Mouse (Mus musculus): ENCODE data around the gene Olfr297. TPM values are rescaled to one million over a fixed set of nuclear protein-coding genes. Genes with fewer than 3 reads are reported as not detected.

Olfr297 gene
- polyA plus RNA-seq (2012; ENCODE audit: low replicate concordance): not detected in 2 replicates

GRCm38 (mm10) chr7:86519668-86520067 lies at the start of gene Olfr297:
Gene Olfr297 (plus strand): TSS chr7:86519968.

GRCm38 (mm10) chr7:86492384-86492783 lies 27.4 kb upstream of the Olfr297 start, which contains the start of gene Olfr298:
Gene Olfr298 (minus strand): TSS chr7:86492484.

Other genes with a start within 250 kb of the Olfr297 start
- gene Olfr310, start 242.8 kb upstream of the Olfr297 start, polyA plus RNA-seq (2012; ENCODE audit: low replicate concordance): not detected in 2 replicates
- not detected in 2 replicates for gene Olfr309, start 206.3 kb upstream of the Olfr297 start, polyA plus RNA-seq (2012; ENCODE audit: low replicate concordance)
- not detected in 2 replicates for gene Olfr308, start 194.3 kb upstream of the Olfr297 start, polyA plus RNA-seq (2012; ENCODE audit: low replicate concordance)
- gene Olfr307, start 182.4 kb upstream of the Olfr297 start, polyA plus RNA-seq (2012; ENCODE audit: low replicate concordance): not detected in 2 replicates
- gene Olfr305, start 153.0 kb upstream of the Olfr297 start, polyA plus RNA-seq (2012; ENCODE audit: low replicate concordance): not detected in 2 replicates
- not detected in 2 replicates for gene Olfr304, start 133.3 kb upstream of the Olfr297 start, polyA plus RNA-seq (2012; ENCODE audit: low replicate concordance)
- gene Olfr303, start 122.2 kb upstream of the Olfr297 start, polyA plus RNA-seq (2012; ENCODE audit: low replicate concordance): not detected in 2 replicates
- gene Olfr301, start 116.1 kb upstream of the Olfr297 start, polyA plus RNA-seq (2012; ENCODE audit: low replicate concordance): not detected in 2 replicates
- not detected in 2 replicates for gene Olfr299, start 60.0 kb upstream of the Olfr297 start, polyA plus RNA-seq (2012; ENCODE audit: low replicate concordance)
- not detected in 2 replicates for gene Olfr298, start 27.5 kb upstream of the Olfr297 start, polyA plus RNA-seq (2012; ENCODE audit: low replicate concordance)
- gene Olfr295, start 63.9 kb downstream of the Olfr297 start, polyA plus RNA-seq (2012; ENCODE audit: low replicate concordance): not detected in 2 replicates
- not detected in 2 replicates for gene Olfr294, start 96.7 kb downstream of the Olfr297 start, polyA plus RNA-seq (2012; ENCODE audit: low replicate concordance)
- not detected in 2 replicates for gene Olfr293, start 129.1 kb downstream of the Olfr297 start, polyA plus RNA-seq (2012; ENCODE audit: low replicate concordance)
- not detected in 2 replicates for gene Olfr292, start 168.4 kb downstream of the Olfr297 start, polyA plus RNA-seq (2012; ENCODE audit: low replicate concordance)